Mouse (Mus musculus) cerebellum, adult 2 months (tissue): ENCODE results near the gene Serf1.

Source experiments
- CTCF ChIP-seq: fragments of 200-500 bp; IDR thresholded peaks from 2 replicates; pipeline ENCODE4 v1.5.1; 2011; ENCODE audit warnings: low read depth, mild to moderate bottlenecking, control low read depth, low read length, moderate library complexity, borderline replicate concordance; ENCODE audit not compliant: insufficient read depth
- POLR2A ChIP-seq: fragments of 200-500 bp; IDR thresholded peaks from 2 replicates; pipeline ENCODE4 v1.6.1; 2011; ENCODE audit warnings: low read length, control low read depth, borderline replicate concordance; ENCODE audit not compliant: insufficient read depth

- TF ChIP-seq POLR2A (no peak), CTCF (no peak)
Measured at GRCm38 (mm10) chr13:100103052-100103658, 4.7 kb upstream of the Serf1 start.
